Mouse (Mus musculus) stomach, postnatal 0 days (tissue): ENCODE measurements around the gene Drc3. TPM values are rescaled to one million over a fixed set of nuclear protein-coding genes. Genes with fewer than 3 reads are reported as not detected.

Experiments used
- ATAC-seq: fragments of 200-750 bp; cut with Nextera tagmentation; 2 replicates; pipeline ENCODE4 v1.8.0; 2017; ENCODE audit not compliant: low FRiP score, low TSS enrichment
- DNase-seq: peaks from one replicate; pipeline ENCODE4 v3.0.0-alpha.2; 2016; ENCODE audit warnings: low spot score
- H3K27ac ChIP-seq: fragments of 300-500 bp; sonication (generic); replicated peaks from 2 replicates; pipeline ENCODE4 v1.5.1; 2014; ENCODE audit warnings: mild to moderate bottlenecking, control low read depth
- H3K27me3 ChIP-seq: fragments of 300-500 bp; sonication (generic); 2 replicates; pipeline ENCODE4 v1.6.1; 2014; ENCODE audit warnings: low read length; ENCODE audit not compliant: control insufficient read depth, insufficient read depth
- H3K36me3 ChIP-seq: fragments of 300-500 bp; sonication (generic); 2 replicates; pipeline ENCODE4 v1.6.1; 2014; ENCODE audit warnings: low read length, mixed read lengths; ENCODE audit not compliant: control insufficient read depth, insufficient read depth
- H3K4me1 ChIP-seq: fragments of 300-500 bp; sonication (generic); replicated peaks from 2 replicates; pipeline ENCODE4 v1.6.1; 2014; ENCODE audit warnings: antibody characterized with exemption; ENCODE audit not compliant: control insufficient read depth, insufficient read depth
- H3K4me2 ChIP-seq: fragments of 300-500 bp; sonication (generic); replicated peaks from 2 replicates; pipeline ENCODE4 v1.6.1; 2014; ENCODE audit warnings: low read depth, mild to moderate bottlenecking, control low read depth, moderate library complexity
- H3K4me3 ChIP-seq: fragments of 300-500 bp; sonication (generic); 2 replicates; pipeline ENCODE4 v1.5.1; 2014; ENCODE audit warnings: low read depth, low read length, control low read depth
- H3K9ac ChIP-seq: fragments of 300-500 bp; sonication (generic); 2 replicates; pipeline ENCODE4 v1.6.1; 2014; ENCODE audit warnings: mild to moderate bottlenecking, low read length, control low read depth, mixed read lengths
- H3K9me3 ChIP-seq: fragments of 300-500 bp; sonication (generic); 2 replicates; pipeline ENCODE4 v1.6.1; 2016; ENCODE audit warnings: low read length; ENCODE audit not compliant: control insufficient read depth
- CTCF ChIP-seq: IDR thresholded peaks from 2 replicates; pipeline ENCODE4 v1.5.1; 2016; ENCODE audit warnings: antibody characterized with exemption, low read depth, mild to moderate bottlenecking, moderate library complexity
- EP300 ChIP-seq: optimal IDR thresholded peaks from 2 replicates; pipeline ENCODE3; 2016; ENCODE audit warnings: antibody characterized with exemption
- WGBS: fragments of 180-500 bp; shearing (Covaris S2); extraction: QIAGEN DNeasy Blood & Tissue Kit; methylation state at CpG from one replicate; pipeline ENCODE4 v1.1.7; 2014; 5-methylcytosine and 5-hydroxymethylcytosine counted together
- polyA plus RNA-seq: library from polyadenylated mRNA; unstranded; fragments of >200 nt; fragmentation: Nextera tagmentation; extraction: Ambion mirVana; gene quantifications from 2 replicates; pipeline ENCODE4 v1.2.1, GENCODE M21; 2015

Drc3 gene
- polyA plus RNA-seq, 1 experiment from 2014 or later: 0.93 TPM

- Histone ChIP-seq H3K27me3 (no peaks in the 10 kb centered on the region), H3K4me2 (no peak overlapping the region), H3K9ac (no peak overlapping the region), H3K9me3 (no peaks in the 10 kb centered on the region), H3K4me3 (no peak overlapping the region), H3K4me1 (no peaks in the 10 kb centered on the region), H3K27ac (no peak overlapping the region), H3K36me3 (no peaks in the 10 kb centered on the region)
- no peak for DNase-seq
- WGBS: 89% methylated on average over 6 of the region's 6 CpGs
- peak; percentile 23; the same call in 1 of the 2 replicates for TF ChIP-seq CTCF
- no peak for TF ChIP-seq EP300
- no peak for ATAC-seq
Measured at GRCm38 (mm10) chr11:60383518-60383917, 30.4 kb downstream of the Drc3 start.

DNA sequence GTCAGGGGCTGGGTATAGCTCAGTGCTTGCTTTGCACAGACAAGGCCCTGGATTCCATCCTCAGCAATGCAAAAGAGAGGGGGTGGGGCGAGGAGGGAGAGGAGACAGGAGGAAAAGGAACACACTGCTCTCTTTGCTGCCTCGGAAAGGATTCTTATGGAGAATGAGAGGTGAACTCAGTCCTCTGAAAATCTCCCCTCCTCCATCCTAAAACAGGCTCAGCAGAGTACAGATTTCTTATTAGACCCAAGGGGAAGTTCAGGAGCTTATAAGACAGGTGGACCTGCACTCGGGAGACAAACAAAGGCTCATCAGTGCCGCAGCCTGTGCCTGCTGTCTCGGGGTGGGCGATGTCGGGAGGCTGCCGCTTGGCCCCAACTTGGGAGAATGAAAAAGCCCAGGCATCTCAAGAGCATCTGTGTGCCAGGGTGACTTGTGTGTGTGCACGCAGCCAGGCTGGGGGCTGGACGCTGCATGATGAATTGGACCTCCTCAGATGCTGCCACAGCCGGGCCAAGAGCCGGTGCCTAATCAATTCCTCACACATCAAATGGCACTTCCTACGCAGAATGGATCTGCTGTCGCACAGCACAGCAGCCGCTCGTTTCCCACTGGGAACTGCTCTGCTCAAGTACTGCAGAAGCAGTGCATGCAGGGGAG is 31.8 kb downstream of the Drc3 start:
- Histone ChIP-seq H3K36me3 (no peaks in the 10 kb centered on the region), H3K4me3 (no peak overlapping the region), H3K27ac (no peak overlapping the region), H3K4me1 (no peaks in the 10 kb centered on the region), H3K27me3 (no peaks in the 10 kb centered on the region), H3K9me3 (no peaks in the 10 kb centered on the region), H3K9ac (no peak overlapping the region), H3K4me2 (no peak overlapping the region)
- ATAC-seq (no peak), DNase-seq (no peak)
- WGBS: 8% methylated on average over 16 of the region's 16 CpGs
- TF ChIP-seq EP300: no peak
- TF ChIP-seq CTCF: no peak

GRCm38 (mm10) chr11:60385946-60386345 is 32.8 kb downstream of the Drc3 start:
- Histone ChIP-seq H3K9me3 (no peaks in the 10 kb centered on the region), H3K9ac (no peak overlapping the region), H3K27ac (no peak overlapping the region), H3K36me3 (no peaks in the 10 kb centered on the region), H3K4me1 (no peaks in the 10 kb centered on the region), H3K4me2 (no peak overlapping the region), H3K27me3 (no peaks in the 10 kb centered on the region), H3K4me3 (no peak overlapping the region)
- WGBS: 78% methylated on average over 5 of the region's 5 CpGs
- TF ChIP-seq EP300: no peak
- TF ChIP-seq CTCF: no peak
- DNase-seq (no peak), ATAC-seq (no peak)

DNA sequence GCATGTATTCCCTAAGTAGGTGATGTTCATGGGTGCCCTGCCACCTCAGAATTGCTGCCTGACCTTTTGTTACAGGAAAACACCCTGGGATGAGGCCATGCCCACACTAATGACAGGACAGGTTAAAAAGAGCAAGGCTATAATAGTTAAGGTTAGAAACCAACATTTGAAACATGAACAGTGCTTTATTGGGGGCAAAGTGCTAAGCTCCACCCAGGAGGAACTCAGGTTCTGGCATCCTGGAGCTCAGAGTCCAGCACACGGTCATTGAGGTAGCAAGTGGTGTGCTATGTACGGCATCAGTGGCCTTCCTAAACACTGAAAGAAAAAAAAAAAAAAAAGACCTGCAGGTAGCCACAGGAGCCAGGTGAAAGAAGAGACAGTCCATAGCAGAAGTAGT is 34.8 kb downstream of the Drc3 start:
- no peak overlapping the region for H3K4me3 ChIP-seq

DNA sequence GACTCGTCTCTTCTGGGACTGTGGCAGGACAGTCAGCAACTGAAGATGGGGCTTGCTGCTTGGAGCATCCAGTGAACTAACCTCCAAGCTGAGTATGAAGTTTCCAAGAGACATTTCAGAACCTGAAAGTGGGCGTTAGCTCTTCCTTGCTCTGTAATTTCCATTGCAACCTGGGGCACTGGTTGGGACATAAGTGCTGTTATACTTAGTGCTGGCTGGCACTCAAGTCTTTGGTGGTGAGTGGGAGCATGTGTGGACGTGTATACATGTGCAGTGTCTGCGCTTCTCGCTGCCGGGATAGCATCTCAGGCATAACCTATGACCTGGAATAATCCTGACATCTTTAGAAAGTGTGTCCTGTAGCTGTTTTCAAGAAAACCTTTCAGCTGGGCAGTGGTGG is 38.2 kb downstream of the Drc3 start:
- 70% methylated on average over 6 of the region's 6 CpGs for WGBS
- no peak for ATAC-seq
- TF ChIP-seq CTCF (no peak), EP300 (no peak)
- no peaks in the 10 kb centered on the region for H3K36me3 ChIP-seq
- no peaks in the 10 kb centered on the region for H3K4me1 ChIP-seq
- DNase-seq: no peak
- H3K9me3 ChIP-seq: no peaks in the 10 kb centered on the region
- no peak overlapping the region for H3K27ac ChIP-seq
- no peak overlapping the region for H3K9ac ChIP-seq
- H3K4me2 ChIP-seq: no peak overlapping the region
- H3K4me3 ChIP-seq: no peak overlapping the region
- no peaks in the 10 kb centered on the region for H3K27me3 ChIP-seq

More for the DNA sequence above, 34.8 kb downstream of the Drc3 start:
- Histone ChIP-seq H3K27ac (no peak overlapping the region), H3K4me1 (no peaks in the 10 kb centered on the region), H3K36me3 (no peaks in the 10 kb centered on the region), H3K27me3 (no peaks in the 10 kb centered on the region), H3K9ac (no peak overlapping the region), H3K9me3 (no peaks in the 10 kb centered on the region), H3K4me2 (no peak overlapping the region)
- 80% methylated on average over 2 of the region's 2 CpGs for WGBS
- no peak for ATAC-seq
- TF ChIP-seq EP300 (no peak), CTCF (no peak)
- DNase-seq: no peak

GRCm38 (mm10) chr11:60396546-60396945 is 43.4 kb downstream of the Drc3 start:
- no peaks in the 10 kb centered on the region for H3K9me3 ChIP-seq
- 48% methylated on average over 6 of the region's 6 CpGs for WGBS

More at GRCm38 (mm10) chr11:60396546-60396945, 43.4 kb downstream of the Drc3 start:
- peaks cover 4% of the 10 kb centered on the region; the same call in 1 of the 2 replicates for H3K36me3 ChIP-seq
- H3K4me1 ChIP-seq: no peaks in the 10 kb centered on the region
- no peaks in the 10 kb centered on the region for H3K27me3 ChIP-seq
- H3K4me3 ChIP-seq: no peak overlapping the region
- H3K4me2 ChIP-seq: no peak overlapping the region
- peak; percentile 27 for DNase-seq
- ATAC-seq: no peak
- no peak overlapping the region for H3K27ac ChIP-seq
- TF ChIP-seq CTCF (no peak), EP300 (no peak)
- no peak overlapping the region for H3K9ac ChIP-seq
